Mouse (Mus musculus) hindbrain, embryonic 11.5 days (tissue): ENCODE data around the gene Prl3a1. TPM values are rescaled to one million over a fixed set of nuclear protein-coding genes. Genes with fewer than 3 reads are reported as not detected.

Source experiments
- ATAC-seq: fragments of 200-750 bp; cut with Nextera tagmentation; 2 replicates; pipeline ENCODE4 v1.8.0; 2017; ENCODE audit warnings: mild to moderate bottlenecking, moderate TSS enrichment, moderate library complexity; ENCODE audit not compliant: low FRiP score
- DNase-seq: peaks from one replicate; pipeline ENCODE4 v3.0.0-alpha.2; 2015; ENCODE audit warnings: low spot score
- H3K27ac ChIP-seq: fragments of 300-500 bp; sonication (generic); 2 replicates; pipeline ENCODE4 v1.5.1; 2014; ENCODE audit warnings: mild to moderate bottlenecking, low read depth, low read length
- H3K27me3 ChIP-seq: fragments of 300-500 bp; sonication (generic); 2 replicates; pipeline ENCODE4 v1.6.1; 2014; ENCODE audit warnings: mild to moderate bottlenecking, low read length, moderate library complexity, mixed read lengths; ENCODE audit not compliant: control insufficient read depth, insufficient read depth
- H3K36me3 ChIP-seq: fragments of 300-500 bp; sonication (generic); 2 replicates; pipeline ENCODE4 v1.6.1; 2014; ENCODE audit warnings: mild to moderate bottlenecking, low read length, moderate library complexity, mixed read lengths; ENCODE audit not compliant: control insufficient read depth, insufficient read depth
- H3K4me1 ChIP-seq: fragments of 300-500 bp; sonication (generic); replicated peaks from 2 replicates; pipeline ENCODE4 v1.6.1; 2014; ENCODE audit warnings: low read length, mixed read lengths; ENCODE audit not compliant: control insufficient read depth, insufficient read depth
- H3K4me2 ChIP-seq: fragments of 300-500 bp; sonication (generic); replicated peaks from 2 replicates; pipeline ENCODE4 v1.6.1; 2014; ENCODE audit warnings: mild to moderate bottlenecking, low read depth, low read length
- H3K4me3 ChIP-seq: fragments of 300-500 bp; sonication (generic); 2 replicates; pipeline ENCODE4 v1.5.1; 2014; ENCODE audit warnings: low read depth, low read length
- H3K9ac ChIP-seq: fragments of 300-500 bp; sonication (generic); 2 replicates; pipeline ENCODE4 v1.6.1; 2014; ENCODE audit warnings: low read depth, low read length
- H3K9me3 ChIP-seq: fragments of 300-500 bp; sonication (generic); 2 replicates; pipeline ENCODE4 v1.6.1; 2016; ENCODE audit warnings: low read length; ENCODE audit not compliant: control insufficient read depth
- WGBS: fragments of 180-500 bp; shearing (Covaris S2); extraction: QIAGEN DNeasy Blood & Tissue Kit; methylation state at CpG from one replicate; pipeline ENCODE4 v1.1.7; 2014; 5-methylcytosine and 5-hydroxymethylcytosine counted together
- polyA plus RNA-seq: library from polyadenylated mRNA; unstranded; fragments of >200 nt; fragmentation: Nextera tagmentation; extraction: Ambion mirVana; gene quantifications from 2 replicates; pipeline ENCODE4 v1.2.1, GENCODE M21; 2014

Gene Prl3a1
- not detected in 2 replicates for polyA plus RNA-seq

GRCm38 (mm10) chr13:27259136-27259535 is at the start of gene Prl3a1:
Prl3a1 (plus strand) TSS chr13:27259436.
- Histone ChIP-seq H3K27me3 (no peaks in the 10 kb centered on the region), H3K4me2 (no peak within 1 kb of the TSS), H3K9me3 (no peaks in the 10 kb centered on the region), H3K36me3 (no peaks in the 10 kb centered on the region), H3K9ac (no peak within 1 kb of the TSS), H3K4me3 (no peak within 1 kb of the TSS), H3K4me1 (no peaks in the 10 kb centered on the region), H3K27ac (no peak within 1 kb of the TSS)
- DNase-seq (no peak), ATAC-seq (no peak)
- 91% methylated on average over 4 of the region's 4 CpGs for WGBS

DNA sequence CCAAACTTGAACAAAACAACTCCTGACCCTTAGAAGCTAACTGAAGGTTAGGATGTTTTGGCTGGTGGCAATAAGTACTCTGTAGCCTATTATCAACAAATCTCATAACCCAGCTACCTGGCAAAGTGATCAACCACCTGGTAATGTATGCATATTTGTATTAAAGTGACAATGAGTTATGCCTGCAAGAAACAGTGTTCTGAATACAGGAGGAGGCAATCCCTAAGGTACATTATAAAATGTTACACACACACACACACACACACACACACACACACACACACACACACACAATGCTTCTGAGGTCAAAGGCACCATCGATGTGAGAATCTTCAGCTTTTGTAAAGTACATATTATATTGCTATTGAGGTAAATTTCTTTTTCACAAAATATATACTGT is 17.7 kb upstream of the Prl3a1 start, which contains the start of gene Prl3b1:
Prl3b1 (plus strand) TSS at position 301 of the 400 bp plus-strand sequence.
- Histone ChIP-seq H3K27me3 (no peaks in the 10 kb centered on the region), H3K9me3 (no peaks in the 10 kb centered on the region), H3K4me3 (no peak within 1 kb of the TSS), H3K27ac (no peak within 1 kb of the TSS), H3K36me3 (no peaks in the 10 kb centered on the region), H3K4me2 (no peak within 1 kb of the TSS), H3K4me1 (no peaks in the 10 kb centered on the region), H3K9ac (no peak within 1 kb of the TSS)
- DNase-seq (no peak), ATAC-seq (no peak)
- WGBS: 91% methylated on average over 1 of the region's 1 CpGs

DNA sequence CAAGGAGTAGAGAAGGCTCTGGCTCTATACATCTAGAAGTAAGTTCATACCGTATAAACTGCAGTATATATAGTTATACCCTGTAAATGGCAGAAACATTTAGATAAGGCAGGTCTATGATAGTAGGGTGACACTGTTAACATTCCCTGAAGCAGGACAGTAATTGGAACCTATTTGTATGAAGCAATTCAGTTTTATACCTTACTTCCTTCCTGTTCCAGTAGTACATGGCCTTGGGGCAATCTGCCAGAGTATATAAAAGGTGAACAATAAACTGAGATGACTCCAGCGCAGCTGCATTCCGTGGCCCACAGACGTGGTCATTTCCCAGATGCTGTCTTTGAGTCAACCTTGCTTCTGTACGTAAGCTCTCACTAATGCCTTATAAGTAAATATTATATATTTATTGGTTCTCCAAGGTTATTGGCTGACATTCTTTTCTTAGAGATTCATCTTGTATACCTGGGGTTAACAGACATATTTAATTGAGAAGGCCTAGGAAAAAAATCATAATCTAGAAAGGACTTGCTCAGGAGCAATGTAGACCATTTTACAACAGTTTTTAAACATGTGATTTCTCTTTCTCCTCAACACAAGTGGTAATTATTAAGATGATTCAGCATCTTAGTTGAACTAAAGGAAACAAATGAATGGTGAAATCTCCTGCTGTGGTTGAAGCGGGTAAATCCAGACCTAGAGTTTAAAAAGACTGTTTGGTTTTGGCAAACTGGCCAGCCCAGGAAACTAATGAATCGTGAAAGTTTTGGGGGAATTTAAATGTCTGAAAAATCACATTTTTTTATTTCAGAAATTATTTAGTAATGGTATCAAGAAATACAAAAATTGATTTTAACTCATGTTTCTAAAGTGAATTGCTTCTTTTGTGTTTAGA is 53.3 kb downstream of the Prl3a1 start, which contains the start of gene Prl6a1:
Prl6a1 (plus strand) TSS at position 294 of the 892 bp plus-strand sequence.
- WGBS: 89% methylated on average over 7 of the region's 7 CpGs
- Histone ChIP-seq H3K36me3 (no peaks in the 10 kb centered on the region), H3K4me3 (no peak within 1 kb of the TSS), H3K4me1 (no peaks in the 10 kb centered on the region), H3K27me3 (no peaks in the 10 kb centered on the region), H3K9ac (no peak within 1 kb of the TSS), H3K27ac (no peak within 1 kb of the TSS), H3K4me2 (no peak within 1 kb of the TSS), H3K9me3 (no peaks in the 10 kb centered on the region)
- DNase-seq (no peak), ATAC-seq (no peak)

Other genes with a start within 250 kb of the Prl3a1 start
- gene Prl, start 201.9 kb upstream of the Prl3a1 start, polyA plus RNA-seq: not detected in 2 replicates
- not detected in 2 replicates for gene Prl3d1, start 165.2 kb upstream of the Prl3a1 start, polyA plus RNA-seq
- not detected in 2 replicates for gene Prl3d2, start 137.7 kb upstream of the Prl3a1 start, polyA plus RNA-seq
- not detected in 2 replicates for gene Prl3d3, start 102.6 kb upstream of the Prl3a1 start, polyA plus RNA-seq
- not detected in 2 replicates for gene Prl3c1, start 62.8 kb upstream of the Prl3a1 start, polyA plus RNA-seq
- gene Prl3b1, start 17.6 kb upstream of the Prl3a1 start, polyA plus RNA-seq: 0.46 and 0.57 TPM in 2 replicates
- not detected in 2 replicates for gene Prl6a1, start 53.2 kb downstream of the Prl3a1 start, polyA plus RNA-seq
- gene Prl8a2, start 86.2 kb downstream of the Prl3a1 start, polyA plus RNA-seq: not detected in 2 replicates
- not detected in 2 replicates for gene Prl2b1, start 131.4 kb downstream of the Prl3a1 start, polyA plus RNA-seq
- gene Prl8a6, start 179.3 kb downstream of the Prl3a1 start, polyA plus RNA-seq: not detected in 2 replicates